Mouse (Mus musculus) stomach, postnatal 0 days (tissue): ENCODE data around the gene Cers5.

Source experiments
- CTCF ChIP-seq: IDR thresholded peaks from 2 replicates; pipeline ENCODE4 v1.5.1; 2016; ENCODE audit warnings: antibody characterized with exemption, low read depth, mild to moderate bottlenecking, moderate library complexity
- EP300 ChIP-seq: optimal IDR thresholded peaks from 2 replicates; pipeline ENCODE3; 2016; ENCODE audit warnings: antibody characterized with exemption

GRCm38 (mm10) chr15:99815999-99816398 is 43.3 kb upstream of the Cers5 start:
- peak; percentile 58 for TF ChIP-seq CTCF
- TF ChIP-seq EP300, result no peak
